Mouse (Mus musculus) ES-E14 (cell line): ENCODE measurements around the gene Rad51ap2. TPM values are rescaled to one million over a fixed set of nuclear protein-coding genes. Genes with fewer than 3 reads are reported as not detected.

Experiments
- DNase-seq: peaks from one replicate; pipeline ENCODE4 v3.0.0-alpha.2; 2013; ENCODE audit warnings: low read depth, low spot score
- H3K27ac ChIP-seq: 2 replicates; pipeline ENCODE4 v1.5.1; 2012; ENCODE audit warnings: low read depth, mild to moderate bottlenecking, low read length, moderate library complexity, mixed read lengths; ENCODE audit not compliant: poor library complexity, insufficient read depth, severe bottlenecking
- H3K36me3 ChIP-seq: 2 replicates; pipeline ENCODE4 v1.6.1; 2012; ENCODE audit warnings: mild to moderate bottlenecking, low read length, moderate library complexity, mixed read lengths; ENCODE audit not compliant: control insufficient read depth, poor library complexity, insufficient read depth, severe bottlenecking
- H3K4me1 ChIP-seq, 2 experiments: fragments of 150-350 bp in 1 of 2; sonication (generic) in 1 of 2; 2 replicates each; pipeline ENCODE4 v1.6.1; 2012; ENCODE audit warnings: low read length in 2 of 2, mild to moderate bottlenecking in 1 of 2, mixed read lengths in 1 of 2; ENCODE audit not compliant: control insufficient read depth in 2 of 2, insufficient read depth in 2 of 2, poor library complexity in 1 of 2
- H3K4me3 ChIP-seq, 2 experiments: fragments of 150-350 bp in 1 of 2; sonication (generic) in 1 of 2; 2 replicates each; pipeline ENCODE4 v1.5.1; 2012; ENCODE audit warnings: low read length in 2 of 2, low read depth in 1 of 2, mild to moderate bottlenecking in 1 of 2, mixed read lengths in 1 of 2; ENCODE audit not compliant: insufficient read depth in 1 of 2, poor library complexity in 1 of 2, severe bottlenecking in 1 of 2
- H3K9ac ChIP-seq: 2 replicates; pipeline ENCODE4 v1.6.1; 2012; ENCODE audit warnings: low read depth, mild to moderate bottlenecking, low read length, mixed read lengths; ENCODE audit not compliant: poor library complexity, insufficient read depth, severe bottlenecking
- H3K9me3 ChIP-seq: fragments of 150-350 bp; sonication (generic); 2 replicates; pipeline ENCODE4 v1.6.1; 2012; ENCODE audit warnings: low read depth, mild to moderate bottlenecking, low read length; ENCODE audit not compliant: control insufficient read depth, insufficient read depth
- CHD2 ChIP-seq: IDR thresholded peaks from 2 replicates; pipeline ENCODE4 v1.6.1; 2014; ENCODE audit warnings: mild to moderate bottlenecking, low read depth, low read length, inconsistent platforms
- HCFC1 ChIP-seq: IDR thresholded peaks from 2 replicates; pipeline ENCODE4 v1.6.1; 2012; ENCODE audit warnings: low read length, inconsistent platforms, borderline replicate concordance; ENCODE audit not compliant: insufficient read depth
- MAFK ChIP-seq: IDR thresholded peaks from 2 replicates; pipeline ENCODE4 v1.6.1; 2014; ENCODE audit warnings: mild to moderate bottlenecking, low read depth, low read length, inconsistent platforms; ENCODE audit not compliant: insufficient read depth
- ZC3H11A ChIP-seq: IDR thresholded peaks from 2 replicates; pipeline ENCODE4 v1.6.1; 2012; ENCODE audit warnings: low read depth, mild to moderate bottlenecking, inconsistent platforms, low read length, borderline replicate concordance
- ZNF384 ChIP-seq: IDR thresholded peaks from 2 replicates; pipeline ENCODE4 v1.6.1; 2012; ENCODE audit warnings: low read depth, low read length, inconsistent platforms
- in situ Hi-C, 2 experiments: fragments of 600-800 bp; cut with MboI; formaldehyde crosslinking; loops; one replicate each; pipeline ENCODE4 v1.15.1; 2025; ENCODE audit warnings: low sequenced_read_pairs in 2 of 2, inconsistent platforms in 1 of 2; ENCODE audit not compliant: unreplicated experiment in 2 of 2
- total RNA-seq: library from RNA; depleted of rRNA; stranded (reverse); fragments of 300-350 nt; gene quantifications from 2 replicates; pipeline ENCODE4 v1.2.3, GENCODE M21; 2012

The Rad51ap2 gene
- total RNA-seq, 1 experiment = 0.18 TPM

- TF ChIP-seq CHD2 (no peak), HCFC1 (no peak)
- in situ Hi-C loops = no loop called here
- Histone ChIP-seq H3K27ac (no peak overlapping the region), H3K9ac (no peak overlapping the region), H3K9me3 (no peaks in the 10 kb centered on the region), H3K4me1 (peaks cover 2 to 4% of the 10 kb centered on the region in 2 experiments; a peak in 2 of 4 replicates), H3K4me3 (no peak overlapping the region), H3K36me3 (no peaks in the 10 kb centered on the region)
- DNase-seq = no peak
These were observed 22.2 kb upstream of the Rad51ap2 start for GRCm38 (mm10) chr12:11433716-11434115.

GRCm38 (mm10) chr12:11434446-11434845 is 21.4 kb upstream of the Rad51ap2 start:
- in situ Hi-C loops = no loop called here
- no peak for DNase-seq
- TF ChIP-seq ZC3H11A (no peak), MAFK (no peak), CHD2 (no peak), HCFC1 (no peak), ZNF384 (no peak)

DNA sequence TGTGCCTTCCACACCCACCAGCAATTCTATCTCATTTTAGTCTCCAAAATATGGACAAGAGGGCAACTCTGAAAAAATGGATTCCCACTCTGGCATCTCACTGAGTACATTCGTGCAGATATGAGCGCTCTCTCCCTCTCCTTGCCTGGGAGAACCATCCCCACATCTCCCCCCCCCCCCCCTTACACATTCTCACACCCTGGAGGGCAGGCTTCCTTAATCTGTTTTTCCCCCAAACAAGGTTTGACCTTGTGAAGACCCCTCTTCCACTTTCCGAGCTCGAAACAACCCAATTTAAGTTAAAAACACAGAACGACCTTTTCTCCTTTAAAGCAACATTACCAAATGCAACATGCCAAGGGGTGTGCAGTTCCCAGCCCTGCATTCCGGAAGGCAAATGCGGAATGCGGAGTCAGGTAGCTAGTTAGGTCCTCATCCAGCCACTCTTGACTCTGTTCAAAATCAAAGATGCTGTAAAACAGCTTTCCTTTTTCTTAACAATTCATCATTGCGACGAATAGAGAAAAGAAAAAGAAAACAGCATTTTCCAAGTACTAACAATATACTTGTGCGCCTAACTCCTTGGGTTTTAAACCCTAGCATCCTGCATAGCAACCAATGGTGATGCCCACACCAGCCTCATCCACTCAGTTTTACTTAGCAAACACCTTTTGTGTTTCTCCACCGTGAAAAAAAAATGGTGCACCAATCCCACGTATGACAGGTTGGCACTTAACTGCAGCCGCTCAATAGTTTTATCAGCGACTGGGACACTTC is 20.4 kb upstream of the Rad51ap2 start:
- no peak for DNase-seq

More at GRCm38 (mm10) chr12:11434446-11434845, 21.4 kb upstream of the Rad51ap2 start:
- no peak overlapping the region for H3K4me3 ChIP-seq
- H3K9me3 ChIP-seq = no peaks in the 10 kb centered on the region
- H3K9ac ChIP-seq = no peak overlapping the region
- peaks cover 2 to 4% of the 10 kb centered on the region in 2 experiments; a peak in 2 of 4 replicates for H3K4me1 ChIP-seq
- no peaks in the 10 kb centered on the region for H3K36me3 ChIP-seq
- H3K27ac ChIP-seq = no peak overlapping the region

DNA sequence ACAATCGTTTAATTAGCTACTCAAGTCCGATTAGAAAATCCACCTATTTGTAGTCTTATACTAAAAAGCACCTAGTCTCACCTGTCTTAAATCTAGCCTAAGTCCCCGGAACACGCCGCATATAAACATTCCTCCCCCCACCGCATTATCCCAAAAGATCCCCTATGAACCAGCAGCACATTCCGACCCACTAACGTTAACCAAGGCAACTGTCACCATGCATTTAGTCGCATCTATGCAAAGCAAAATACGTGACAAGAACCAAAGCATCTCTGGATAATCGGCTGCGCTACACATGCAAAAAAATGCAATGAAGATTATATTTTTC is 19.9 kb upstream of the Rad51ap2 start:
- no peaks in the 10 kb centered on the region for H3K9me3 ChIP-seq
- H3K4me1 ChIP-seq = peaks cover 2 to 4% of the 10 kb centered on the region in 2 experiments; a peak in 2 of 4 replicates
- H3K9ac ChIP-seq = no peak overlapping the region
- in situ Hi-C loops = no loop called here
- no peaks in the 10 kb centered on the region for H3K36me3 ChIP-seq
- H3K4me3 ChIP-seq = peak overlapping the region in 1 of 2 experiments; percentile 39; a peak in 2 of 4 replicates
- TF ChIP-seq MAFK = no peak
- TF ChIP-seq HCFC1 = no peak
- TF ChIP-seq CHD2 = no peak
- DNase-seq = no peak
- H3K27ac ChIP-seq = no peak overlapping the region

More for the DNA sequence above, 20.4 kb upstream of the Rad51ap2 start:
- H3K4me3 ChIP-seq = no peak overlapping the region
- peaks cover 2 to 4% of the 10 kb centered on the region in 2 experiments; a peak in 2 of 4 replicates for H3K4me1 ChIP-seq
- no peaks in the 10 kb centered on the region for H3K36me3 ChIP-seq
- no peak for TF ChIP-seq CHD2
- no peak for TF ChIP-seq ZC3H11A
- TF ChIP-seq HCFC1 = no peak
- TF ChIP-seq ZNF384 = no peak
- TF ChIP-seq MAFK = no peak
- no peak overlapping the region for H3K27ac ChIP-seq
- in situ Hi-C loops = no loop called here
- no peaks in the 10 kb centered on the region for H3K9me3 ChIP-seq
- H3K9ac ChIP-seq = no peak overlapping the region
